Mouse (Mus musculus) brain, embryonic 14.5 days (tissue): Measurements from ENCODE around the gene Atp9a.
"Not testable (repeated sequence)": the region's sequence is repeated elsewhere in the genome, so short reads cannot be mapped to it uniquely, and the experiment has no call there.

ENCODE experiments used
- CTCF ChIP-seq: fragments of 200-500 bp; IDR thresholded peaks from 2 replicates; pipeline ENCODE4 v1.5.1; 2012; ENCODE audit warnings: inconsistent platforms, mild to moderate bottlenecking, moderate library complexity, borderline replicate concordance; ENCODE audit not compliant: insufficient read depth, insufficient read length; ENCODE audit errors: extremely low read depth
- POLR2A ChIP-seq: fragments of 200-500 bp; IDR thresholded peaks from 2 replicates; pipeline ENCODE4 v1.6.1; 2012; ENCODE audit warnings: mild to moderate bottlenecking, inconsistent platforms, borderline replicate concordance; ENCODE audit not compliant: poor library complexity, insufficient read depth, insufficient read length, severe bottlenecking; ENCODE audit errors: extremely low read depth

GRCm38 (mm10) chr2:168744406-168744805, 2.2 kb upstream of the Atp9a start:
- TF ChIP-seq CTCF, POLR2A: not testable (repeated sequence)
